Mouse (Mus musculus) erythroid progenitor cell, adult 5-6 weeks (primary cell): Measurements from ENCODE around the gene Radil. TPM values are rescaled to one million over a fixed set of nuclear protein-coding genes. Genes with fewer than 3 reads are reported as not detected.
A peak's percentile ranks its signal among the peaks of the same experiment; 100 is the strongest.

ENCODE experiments used
- ATAC-seq: replicated peaks from 2 replicates; pipeline ENCODE4 v1.8.0; 2016; ENCODE audit warnings: moderate number of reproducible peaks, mild to moderate bottlenecking, moderate TSS enrichment, inconsistent platforms; ENCODE audit not compliant: poor library complexity, low FRiP score, severe bottlenecking
- total RNA-seq, 2 experiments: library from RNA; stranded (forward) in 1 of 2; stranded (reverse) in 1 of 2; fragments of 150-400 nt in 1 of 2; fragments of 186-747, 209-891 nt in 1 of 2; gene quantifications; 2 replicates each; pipeline versions ENCODE4 v1.2.3 to v1.2.4; 2015 to 2017; ENCODE audit warnings: low replicate concordance in 2 of 2

Gene Radil
- total RNA-seq (2015; ENCODE audit: low replicate concordance) (not detected in 2 replicates), total RNA-seq (2017; ENCODE audit: low replicate concordance) (not detected in 2 replicates)

DNA sequence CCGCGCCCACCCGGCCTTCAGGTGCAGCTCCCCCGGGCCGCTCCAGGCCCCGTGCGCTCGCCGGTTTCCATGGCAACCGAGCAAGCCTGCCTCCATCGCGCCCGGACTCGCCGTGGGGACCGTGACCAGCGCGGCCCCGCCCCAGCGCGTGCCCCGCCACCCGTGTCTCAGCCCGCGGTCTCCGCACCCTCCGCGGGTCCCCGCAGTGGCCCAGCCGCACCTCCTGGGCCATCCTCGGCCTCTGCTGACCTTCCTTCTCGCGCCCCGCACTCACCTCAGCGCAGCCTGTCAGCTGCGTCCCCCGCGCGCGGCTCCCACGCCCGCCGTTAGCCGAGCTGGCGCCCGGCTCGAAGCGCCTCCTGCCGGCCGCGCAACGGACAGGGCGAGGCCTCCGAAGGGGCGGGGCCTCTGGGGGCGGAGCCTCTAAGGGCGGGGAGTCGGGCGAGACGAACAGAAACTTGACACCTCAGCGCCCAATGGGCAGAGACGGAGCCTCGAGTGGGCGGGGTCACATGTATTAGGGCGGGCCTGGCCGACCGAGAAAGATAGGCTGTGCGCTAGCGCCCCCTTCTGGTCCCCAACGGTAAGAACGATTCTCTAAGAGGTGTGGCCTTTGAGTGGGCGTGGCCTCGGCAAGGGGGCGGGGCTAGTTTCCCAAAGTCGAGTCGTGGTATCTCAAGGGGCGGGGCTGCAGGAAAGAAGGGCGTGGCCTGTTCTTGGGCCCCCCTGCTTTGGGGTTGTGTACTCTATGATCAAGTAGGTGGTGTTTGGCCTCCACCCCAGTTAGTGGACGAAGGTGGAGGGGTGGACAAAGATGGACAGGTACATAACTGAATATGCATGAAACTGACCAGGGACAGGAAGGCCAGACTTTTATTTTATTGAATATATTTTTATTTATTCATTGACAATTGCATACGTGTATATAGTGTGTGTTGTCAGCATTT, at the start of gene Radil:
Gene Radil (minus strand): TSS at position 393 of the 947 bp plus-strand sequence.
- peak; percentile 63 for ATAC-seq

DNA sequence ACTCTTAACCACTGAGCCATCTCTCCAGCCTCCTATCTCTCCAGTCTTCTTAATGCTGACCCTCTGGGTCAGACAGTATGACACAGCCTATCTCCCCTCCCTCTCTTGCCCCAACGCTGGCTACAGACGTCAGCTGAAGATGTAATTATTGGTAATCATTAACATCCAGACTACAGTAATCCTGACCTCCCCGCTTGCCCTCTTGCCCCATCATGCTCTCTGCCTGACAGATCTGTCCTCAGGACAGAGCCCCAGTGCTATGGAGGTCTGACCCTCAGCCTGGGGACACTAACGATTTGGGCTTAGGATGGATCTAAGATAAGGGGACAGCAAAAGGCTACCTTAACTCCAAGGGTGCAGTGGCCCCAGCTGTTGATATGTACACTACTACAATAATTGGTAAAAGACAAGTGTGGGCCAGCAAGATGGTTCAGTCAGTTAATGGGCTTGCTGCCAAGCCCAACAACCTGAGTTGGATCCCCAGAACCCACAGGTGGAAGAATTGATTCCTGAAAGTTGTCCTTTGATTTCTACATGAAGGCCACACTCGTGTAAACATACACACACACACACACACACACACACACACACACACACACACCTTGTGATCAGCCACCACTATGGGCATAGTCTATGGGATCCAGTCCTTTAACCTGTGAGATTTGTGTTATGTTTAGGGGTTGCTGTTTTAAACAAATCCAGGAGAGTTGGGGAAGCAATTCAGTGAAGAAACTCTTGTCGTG, 46.9 kb upstream of the Radil start:
- ATAC-seq = no peak

DNA sequence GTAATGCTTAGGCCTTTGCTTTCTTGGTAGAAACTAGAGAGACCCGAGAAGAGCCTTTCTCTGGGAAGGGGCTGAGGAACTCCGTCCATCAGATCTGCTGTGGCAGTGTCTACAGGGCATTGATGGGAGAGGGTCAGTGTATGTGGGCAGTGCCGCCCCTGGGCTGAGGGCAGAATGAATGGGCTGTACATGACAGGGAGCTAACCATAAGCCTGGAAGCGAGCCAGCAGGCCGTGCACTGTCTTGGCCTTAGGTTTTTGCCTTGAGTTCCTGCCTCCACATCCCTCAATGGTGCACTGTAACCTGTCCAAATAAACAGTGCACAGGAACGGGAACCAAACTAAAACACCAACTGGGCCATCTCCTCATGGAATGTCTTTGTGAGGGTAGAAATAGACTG, 45.8 kb upstream of the Radil start:
- ATAC-seq = no peak

GRCm38 (mm10) chr5:142595698-142596097, 44.8 kb upstream of the Radil start:
- ATAC-seq = no peak

GRCm38 (mm10) chr5:142590953-142591616, 40.2 kb upstream of the Radil start:
- no peak for ATAC-seq

GRCm38 (mm10) chr5:142583616-142584126, 32.8 kb upstream of the Radil start:
- ATAC-seq = no peak

DNA sequence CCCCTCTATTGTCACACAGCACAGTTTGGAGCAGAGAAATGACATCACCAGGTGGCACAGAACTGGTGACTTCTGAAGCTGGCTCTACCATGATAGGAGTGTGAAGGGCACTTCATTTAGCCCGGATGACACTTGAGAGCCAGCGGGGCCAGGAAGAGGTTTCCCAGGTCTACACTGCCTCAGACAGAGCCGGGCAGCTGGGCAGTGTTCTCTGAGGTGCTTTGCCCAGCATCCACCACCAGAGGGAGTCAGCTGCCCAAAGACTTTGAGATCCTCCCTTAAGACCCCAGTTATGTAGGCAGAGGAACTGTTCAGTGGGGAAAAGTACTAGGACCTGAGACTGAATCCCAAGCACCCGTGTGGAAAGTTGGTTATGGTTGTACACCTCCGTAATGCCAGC, 30.6 kb upstream of the Radil start:
- ATAC-seq = no peak

GRCm38 (mm10) chr5:142578192-142578591, 27.3 kb upstream of the Radil start:
- ATAC-seq = no peak

DNA sequence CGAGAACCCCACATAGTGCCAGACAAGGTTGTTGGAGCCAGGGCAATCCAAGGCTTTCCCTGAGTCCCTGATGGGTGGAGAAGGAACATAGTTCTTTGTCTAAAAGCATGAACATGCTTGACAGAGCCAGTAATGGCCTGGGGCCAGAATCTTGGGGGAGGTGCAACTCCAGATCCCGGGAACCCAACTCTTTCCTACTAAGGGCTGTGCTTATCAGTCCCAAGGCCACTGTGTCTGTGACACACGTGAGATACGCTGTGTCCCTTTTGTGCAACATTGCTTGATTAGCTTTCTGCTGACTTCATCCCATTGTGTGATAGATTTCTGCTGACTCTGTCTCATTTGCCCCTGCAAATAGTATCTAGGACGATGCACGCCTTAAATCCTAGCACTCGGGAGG, 25.9 kb upstream of the Radil start:
- no peak for ATAC-seq

GRCm38 (mm10) chr5:142574323-142575057, 23.6 kb upstream of the Radil start:
- ATAC-seq = no peak

- ATAC-seq = no peak
These were observed 13.7 kb upstream of the Radil start for GRCm38 (mm10) chr5:142564606-142565005.

DNA sequence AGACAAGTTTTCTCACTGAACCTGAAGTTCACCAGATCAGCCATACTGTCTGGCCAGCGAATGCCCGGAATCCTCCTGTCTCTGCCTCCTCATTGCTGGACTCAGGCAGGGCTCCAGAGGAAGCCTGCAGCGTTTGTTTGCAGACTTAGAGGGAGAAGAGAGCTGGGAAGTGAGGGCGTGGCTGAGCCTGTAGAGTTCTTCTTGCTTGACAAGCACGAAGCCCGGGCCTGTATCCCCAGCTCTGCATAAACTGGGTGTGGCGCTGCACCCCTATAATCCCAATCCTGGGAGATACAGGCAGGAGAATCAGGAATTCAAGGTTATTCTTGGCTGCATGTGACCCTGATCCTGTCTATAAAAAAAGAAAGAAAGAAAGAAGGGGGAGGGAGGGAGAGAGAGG, 9.4 kb upstream of the Radil start:
- ATAC-seq = no peak

DNA sequence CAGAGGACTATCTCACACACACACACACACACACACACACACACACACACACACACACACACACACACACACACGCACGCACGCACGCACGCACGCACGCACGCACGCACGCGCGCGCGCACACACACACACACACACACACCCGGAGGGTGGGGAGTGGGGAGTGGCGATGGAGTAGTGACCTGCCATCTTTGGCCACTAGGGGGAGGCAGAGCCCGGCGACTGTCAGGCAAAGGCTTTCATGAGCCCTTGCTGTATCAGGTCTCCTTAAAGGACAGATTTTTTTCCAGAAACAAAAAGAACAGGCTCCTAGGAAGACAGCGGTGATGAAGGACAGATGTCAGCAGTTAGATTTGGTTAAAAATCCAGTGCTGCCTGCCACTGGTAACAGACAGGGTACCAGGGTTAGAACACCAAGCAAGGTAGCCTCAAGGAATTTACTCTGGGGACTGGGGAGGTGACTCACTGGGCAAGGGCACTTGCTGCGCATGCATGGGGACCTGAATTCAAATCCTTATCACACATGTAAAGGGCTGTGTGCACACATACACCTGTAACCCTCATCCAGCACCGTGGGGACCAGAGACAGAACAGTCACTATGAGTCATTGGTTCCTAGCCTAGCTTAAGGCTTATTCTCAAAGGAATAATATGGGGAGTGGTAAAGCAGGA, 6.6 kb upstream of the Radil start:
- peak; percentile 81 for ATAC-seq

- no peak for ATAC-seq
These were observed 5.8 kb upstream of the Radil start for GRCm38 (mm10) chr5:142556721-142557120.

GRCm38 (mm10) chr5:142555866-142556265, 5.0 kb upstream of the Radil start:
- ATAC-seq = no peak

DNA sequence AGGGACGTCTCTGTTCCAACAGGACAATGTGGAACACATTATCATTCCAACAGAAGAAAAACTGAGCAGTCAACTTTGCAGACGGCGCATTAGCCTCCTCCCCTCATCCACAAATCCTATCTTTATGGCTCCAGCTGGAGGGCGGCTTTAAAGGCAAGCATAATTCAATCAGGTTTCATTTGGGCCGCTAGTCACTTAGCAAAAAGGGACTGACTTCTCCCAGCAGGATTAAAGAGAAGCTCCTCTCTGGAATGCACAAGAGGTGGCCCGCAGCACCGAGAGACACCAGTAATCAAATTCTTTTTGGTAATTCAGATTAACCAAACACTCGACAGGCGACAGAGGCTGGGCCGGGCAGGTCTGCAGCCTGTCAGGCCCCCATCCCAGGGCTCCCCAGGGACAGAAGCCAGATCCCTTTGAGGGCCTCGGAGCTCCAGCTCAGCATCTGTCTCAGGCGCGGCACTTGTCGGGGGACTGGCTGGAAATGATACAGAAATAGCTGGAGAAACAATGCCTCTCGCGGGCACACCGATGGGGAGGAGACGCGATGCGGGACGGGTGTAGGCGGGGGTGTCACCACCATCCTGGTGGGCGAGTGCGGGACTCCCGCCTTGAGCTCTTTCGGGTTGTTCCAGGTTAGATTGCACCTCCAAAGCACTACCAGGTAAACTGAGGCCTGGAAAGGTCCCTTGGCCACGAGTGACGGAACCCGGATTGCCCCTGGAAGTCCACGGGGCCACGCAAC, 765 bp downstream of the Radil start:
- ATAC-seq = no peak

DNA sequence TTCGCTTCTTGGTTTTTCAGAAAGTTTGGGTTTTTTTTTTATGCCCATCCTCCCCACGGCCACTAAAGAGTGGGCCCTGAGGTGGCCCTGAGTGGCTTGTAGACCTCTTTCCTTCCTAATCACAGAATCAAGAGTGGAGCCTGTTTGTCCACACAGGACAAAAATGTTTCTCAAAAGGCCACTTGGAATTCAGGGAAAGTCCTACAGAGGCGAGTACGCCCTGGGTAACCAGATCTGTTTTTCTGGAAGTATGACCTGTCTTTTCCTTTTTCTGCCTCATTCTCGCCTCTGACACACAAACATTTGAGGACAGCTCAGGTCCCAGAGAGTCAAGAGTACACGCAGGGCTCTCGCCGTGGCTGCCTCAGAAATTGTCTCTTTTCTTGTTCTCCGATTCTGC, 1.5 kb downstream of the Radil start:
- no peak for ATAC-seq

GRCm38 (mm10) chr5:142547066-142547465, 3.8 kb downstream of the Radil start:
- ATAC-seq = no peak
